Mouse (Mus musculus): ENCODE results near the gene Cabp1. TPM values are rescaled to one million over a fixed set of nuclear protein-coding genes. Genes with fewer than 3 reads are reported as not detected.
A peak's percentile ranks its signal among the peaks of the same experiment; 100 is the strongest.
"Not testable (repeated sequence)": the region's sequence is repeated elsewhere in the genome, so short reads cannot be mapped to it uniquely, and the experiment has no call there.

Gene Cabp1
- polyA plus RNA-seq, 1 experiment from 2014 or later = 5.3 TPM

DNA sequence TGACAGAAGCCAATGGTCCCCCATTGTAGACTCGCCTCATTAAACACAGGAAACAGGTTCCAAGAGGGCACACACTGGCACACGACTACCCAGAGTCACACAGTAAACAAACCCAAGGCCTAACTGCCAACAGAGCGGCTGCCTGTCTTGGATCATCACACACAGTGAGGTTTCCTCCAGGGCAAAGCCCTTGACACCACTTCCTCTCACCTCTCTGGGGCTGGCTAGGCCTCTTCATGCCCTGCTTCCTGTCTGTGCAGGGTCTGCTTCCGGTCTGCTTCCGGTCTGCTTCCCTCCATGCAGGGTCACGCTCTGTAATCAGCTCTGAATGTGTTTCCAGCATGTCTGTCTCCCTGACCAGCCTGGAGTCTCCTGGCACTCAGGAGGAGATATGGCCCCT, 26.8 kb downstream of the Cabp1 start:
- no peak overlapping the region for H3K27ac ChIP-seq (ENCODE audit: low read length)
- H3K27me3 ChIP-seq (ENCODE audit: control insufficient read depth, insufficient read depth, low read depth, low read length) = no peaks in the 10 kb centered on the region
- H3K4me1 ChIP-seq (ENCODE audit: control insufficient read depth, insufficient read depth, low read length) = no peaks in the 10 kb centered on the region
- H3K9me3 ChIP-seq (replicated peaks; ENCODE audit: control insufficient read depth, low read length, poor library complexity, severe bottlenecking) = no peaks in the 10 kb centered on the region
- ATAC-seq = no peak
- no peak overlapping the region for H3K9ac ChIP-seq (ENCODE audit: low read depth, low read length)
- WGBS = 79% methylated on average over 6 of the region's 6 CpGs
- H3K4me3 ChIP-seq (ENCODE audit: low read depth, low read length) = no peak overlapping the region
- H3K4me2 ChIP-seq (ENCODE audit: low read length) = no peak overlapping the region
- no peaks in the 10 kb centered on the region for H3K36me3 ChIP-seq (ENCODE audit: control insufficient read depth, insufficient read depth, low read length)

DNA sequence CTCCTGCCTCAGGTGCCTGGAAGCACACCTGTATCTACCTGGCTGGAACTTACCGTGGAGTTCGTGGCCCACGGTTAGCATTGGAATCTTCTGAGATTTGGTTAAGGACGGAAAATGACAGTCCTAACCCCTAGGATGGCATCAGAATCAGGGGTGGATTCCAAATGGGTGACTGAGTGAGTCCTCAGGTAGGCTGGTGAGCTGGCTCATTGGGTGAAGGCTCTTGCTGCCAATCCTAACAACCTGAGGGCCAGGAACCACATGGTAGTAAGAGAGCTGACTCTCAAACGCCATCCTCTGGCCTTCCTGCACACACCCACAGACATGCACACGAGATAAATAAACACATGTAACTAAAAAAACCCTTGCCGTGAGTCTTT, 27.4 kb downstream of the Cabp1 start:
- Histone ChIP-seq H3K36me3 (ENCODE audit: control insufficient read depth, insufficient read depth, low read length) (no peaks in the 10 kb centered on the region), H3K4me3 (ENCODE audit: low read depth, low read length) (no peak overlapping the region), H3K27ac (ENCODE audit: low read length) (no peak overlapping the region), H3K4me2 (ENCODE audit: low read length) (no peak overlapping the region), H3K9me3 (replicated peaks; ENCODE audit: control insufficient read depth, low read length, poor library complexity, severe bottlenecking) (no peaks in the 10 kb centered on the region), H3K9ac (ENCODE audit: low read depth, low read length) (no peak overlapping the region), H3K4me1 (ENCODE audit: control insufficient read depth, insufficient read depth, low read length) (no peaks in the 10 kb centered on the region), H3K27me3 (ENCODE audit: control insufficient read depth, insufficient read depth, low read depth, low read length) (no peaks in the 10 kb centered on the region)
- no peak for ATAC-seq
- 82% methylated on average over 7 of the region's 7 CpGs for WGBS

DNA sequence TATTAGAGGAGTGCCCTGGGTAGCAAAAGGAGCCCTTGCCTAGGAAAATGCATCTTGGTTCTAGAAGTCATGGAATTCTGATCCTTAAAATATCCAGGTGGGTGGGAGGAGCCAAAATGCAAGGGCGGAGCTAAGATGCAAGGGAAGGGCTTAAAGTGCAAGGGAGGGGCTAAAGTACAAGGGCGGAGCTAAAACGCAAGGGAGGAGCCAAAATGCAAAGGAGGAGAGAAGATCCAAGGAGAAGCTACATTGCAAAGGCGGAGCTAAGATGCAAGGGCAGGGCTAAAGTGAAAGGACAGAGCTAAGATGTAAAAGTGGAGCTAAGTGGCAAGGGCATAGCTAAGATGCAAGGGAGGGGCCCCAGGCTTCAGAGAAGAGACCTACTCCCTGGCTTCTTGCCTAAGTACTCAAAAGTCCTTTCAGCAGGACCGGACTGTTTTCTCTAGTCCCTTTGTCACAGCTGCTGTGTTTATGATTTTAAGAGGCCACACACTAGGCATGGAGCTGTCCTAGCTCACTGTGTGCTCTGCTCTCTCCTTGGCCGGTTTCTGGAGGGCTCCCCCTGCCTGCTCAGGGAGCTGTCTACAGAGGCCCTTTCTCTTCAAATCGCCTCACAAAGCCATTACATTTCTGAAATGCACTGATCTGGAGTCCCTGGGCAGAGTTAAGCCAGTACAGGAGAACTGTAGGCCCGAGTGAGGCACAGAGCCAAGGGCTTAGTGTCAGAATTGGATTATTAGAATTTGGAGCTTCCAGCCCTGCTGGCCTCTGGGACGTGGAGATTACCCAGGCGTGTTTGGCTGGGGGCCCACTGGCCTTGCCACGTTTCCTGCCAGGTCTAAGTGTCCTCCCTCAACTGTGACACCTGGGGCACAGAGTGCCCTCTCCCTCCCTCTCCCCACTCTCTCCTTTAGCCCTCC, 28.0 kb downstream of the Cabp1 start:
- Histone ChIP-seq H3K4me1 (ENCODE audit: control insufficient read depth, insufficient read depth, low read length) (no peaks in the 10 kb centered on the region), H3K27me3 (ENCODE audit: control insufficient read depth, insufficient read depth, low read depth, low read length) (no peaks in the 10 kb centered on the region), H3K9me3 (replicated peaks; ENCODE audit: control insufficient read depth, low read length, poor library complexity, severe bottlenecking) (no peaks in the 10 kb centered on the region), H3K4me2 (ENCODE audit: low read length) (no peak overlapping the region), H3K9ac (ENCODE audit: low read depth, low read length) (no peak overlapping the region), H3K36me3 (ENCODE audit: control insufficient read depth, insufficient read depth, low read length) (no peaks in the 10 kb centered on the region), H3K27ac (ENCODE audit: low read length) (no peak overlapping the region), H3K4me3 (ENCODE audit: low read depth, low read length) (no peak overlapping the region)
- WGBS = 33% methylated on average over 11 of the region's 11 CpGs
- ATAC-seq = peak; percentile 66

DNA sequence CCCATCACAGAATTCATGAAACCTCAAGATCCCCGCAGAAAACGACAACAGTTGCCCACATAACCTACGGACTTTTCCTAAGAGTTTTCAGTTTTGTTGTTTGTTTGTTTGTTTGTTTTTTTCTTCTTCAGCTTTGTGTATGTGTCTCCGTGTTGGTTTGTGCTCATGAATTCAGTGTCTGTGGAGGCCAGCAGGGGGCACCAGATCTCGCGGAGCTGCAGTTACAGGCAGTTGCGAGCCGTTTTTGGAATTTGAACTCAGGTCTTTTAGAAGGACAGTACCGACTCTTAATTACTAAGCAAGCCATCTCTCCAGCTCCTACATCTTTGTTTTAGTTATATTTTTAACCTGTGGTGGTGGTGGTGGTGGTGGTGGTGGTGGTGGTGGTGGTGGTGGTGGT, 28.8 kb downstream of the Cabp1 start:
- Histone ChIP-seq H3K27ac (ENCODE audit: low read length) (no peak overlapping the region), H3K9ac (ENCODE audit: low read depth, low read length) (no peak overlapping the region), H3K36me3 (ENCODE audit: control insufficient read depth, insufficient read depth, low read length) (no peaks in the 10 kb centered on the region), H3K4me2 (ENCODE audit: low read length) (no peak overlapping the region), H3K4me3 (ENCODE audit: low read depth, low read length) (no peak overlapping the region), H3K4me1 (ENCODE audit: control insufficient read depth, insufficient read depth, low read length) (no peaks in the 10 kb centered on the region), H3K27me3 (ENCODE audit: control insufficient read depth, insufficient read depth, low read depth, low read length) (no peaks in the 10 kb centered on the region), H3K9me3 (replicated peaks; ENCODE audit: control insufficient read depth, low read length, poor library complexity, severe bottlenecking) (no peaks in the 10 kb centered on the region)
- WGBS = 64% methylated on average over 9 of the region's 9 CpGs
- no peak for ATAC-seq

DNA sequence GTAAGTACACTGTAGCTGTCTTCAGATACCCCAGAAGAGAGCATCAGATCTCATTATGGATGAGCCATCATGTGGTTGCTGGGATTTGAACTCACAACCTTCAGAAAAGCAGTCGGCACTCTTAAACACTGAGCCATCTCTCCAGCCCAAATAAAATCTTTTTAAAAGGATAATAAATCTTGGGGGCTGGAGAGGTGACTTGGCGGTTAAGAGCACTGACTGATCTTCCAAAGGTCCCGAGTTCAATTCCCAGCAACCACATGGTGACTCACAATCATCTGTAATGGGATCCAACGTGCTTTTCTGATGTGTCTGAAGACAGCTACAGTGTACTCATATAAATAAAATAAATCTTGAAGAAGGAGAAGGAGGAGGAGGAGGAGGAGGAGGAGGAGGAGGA, 29.7 kb downstream of the Cabp1 start:
- not testable (repeated sequence) for H3K36me3 ChIP-seq (ENCODE audit: control insufficient read depth, insufficient read depth, low read length); H3K4me3 ChIP-seq (ENCODE audit: low read depth, low read length); ATAC-seq; H3K9me3 ChIP-seq (replicated peaks; ENCODE audit: control insufficient read depth, low read length, poor library complexity, severe bottlenecking); H3K9ac ChIP-seq (ENCODE audit: low read depth, low read length); H3K4me2 ChIP-seq (ENCODE audit: low read length); H3K27ac ChIP-seq (ENCODE audit: low read length); H3K4me1 ChIP-seq (ENCODE audit: control insufficient read depth, insufficient read depth, low read length); H3K27me3 ChIP-seq (ENCODE audit: control insufficient read depth, insufficient read depth, low read depth, low read length)
- WGBS = 82% methylated on average over 4 of the region's 4 CpGs

DNA sequence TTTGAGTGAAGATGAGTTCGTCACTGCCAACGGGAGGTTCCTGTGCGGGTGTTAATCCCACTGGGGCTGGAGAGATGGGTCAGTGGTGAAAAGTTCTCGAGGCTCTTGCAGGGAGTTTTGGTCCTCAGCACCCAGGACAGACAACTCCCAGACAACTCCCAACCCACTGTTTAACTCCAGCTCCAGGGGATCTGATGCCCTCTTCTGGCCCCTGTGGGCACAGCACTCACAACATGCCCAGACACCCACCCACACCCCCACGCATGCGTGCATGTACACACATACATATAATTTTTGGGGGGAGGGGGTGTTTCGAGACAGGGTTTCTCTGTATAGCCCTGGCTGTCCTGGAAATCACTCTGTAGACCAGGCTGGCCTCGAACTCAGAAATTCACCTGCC, 30.6 kb downstream of the Cabp1 start:
- H3K27ac ChIP-seq (ENCODE audit: low read length) = no peak overlapping the region
- 33% methylated on average over 8 of the region's 8 CpGs for WGBS
- no peak overlapping the region for H3K4me3 ChIP-seq (ENCODE audit: low read depth, low read length)

DNA sequence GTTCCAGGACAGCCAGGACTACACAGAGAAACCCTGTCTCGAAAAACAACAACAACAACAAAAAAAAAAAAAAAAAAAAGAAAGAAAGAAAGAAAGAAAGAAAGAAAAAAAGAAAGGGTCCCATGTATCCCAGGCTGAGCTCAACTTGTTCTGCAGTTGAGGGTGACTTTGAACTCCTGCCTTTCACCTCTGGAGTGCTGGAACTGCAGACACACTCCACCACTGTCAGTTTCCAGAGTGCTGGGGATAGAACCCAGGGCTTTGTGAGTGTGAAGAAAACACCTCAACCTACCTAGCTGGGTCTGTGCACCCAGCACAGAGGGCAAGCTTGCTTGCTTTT, 32.3 kb downstream of the Cabp1 start:
- H3K36me3 ChIP-seq (ENCODE audit: control insufficient read depth, insufficient read depth, low read length); H3K9ac ChIP-seq (ENCODE audit: low read depth, low read length); H3K27ac ChIP-seq (ENCODE audit: low read length); H3K4me2 ChIP-seq (ENCODE audit: low read length); ATAC-seq; H3K4me1 ChIP-seq (ENCODE audit: control insufficient read depth, insufficient read depth, low read length); H3K4me3 ChIP-seq (ENCODE audit: low read depth, low read length); H3K27me3 ChIP-seq (ENCODE audit: control insufficient read depth, insufficient read depth, low read depth, low read length); H3K9me3 ChIP-seq (replicated peaks; ENCODE audit: control insufficient read depth, low read length, poor library complexity, severe bottlenecking): not testable (repeated sequence)
- no CpG with 5 or more reads among the region's 1 CpGs for WGBS

More for the DNA sequence above, 30.6 kb downstream of the Cabp1 start:
- Histone ChIP-seq H3K36me3 (ENCODE audit: control insufficient read depth, insufficient read depth, low read length) (no peaks in the 10 kb centered on the region), H3K4me1 (ENCODE audit: control insufficient read depth, insufficient read depth, low read length) (no peaks in the 10 kb centered on the region; the same call in 1 of the 2 replicates), H3K9me3 (replicated peaks; ENCODE audit: control insufficient read depth, low read length, poor library complexity, severe bottlenecking) (no peaks in the 10 kb centered on the region), H3K27me3 (ENCODE audit: control insufficient read depth, insufficient read depth, low read depth, low read length) (no peaks in the 10 kb centered on the region), H3K4me2 (ENCODE audit: low read length) (no peak overlapping the region), H3K9ac (ENCODE audit: low read depth, low read length) (no peak overlapping the region)
- no peak for ATAC-seq

DNA sequence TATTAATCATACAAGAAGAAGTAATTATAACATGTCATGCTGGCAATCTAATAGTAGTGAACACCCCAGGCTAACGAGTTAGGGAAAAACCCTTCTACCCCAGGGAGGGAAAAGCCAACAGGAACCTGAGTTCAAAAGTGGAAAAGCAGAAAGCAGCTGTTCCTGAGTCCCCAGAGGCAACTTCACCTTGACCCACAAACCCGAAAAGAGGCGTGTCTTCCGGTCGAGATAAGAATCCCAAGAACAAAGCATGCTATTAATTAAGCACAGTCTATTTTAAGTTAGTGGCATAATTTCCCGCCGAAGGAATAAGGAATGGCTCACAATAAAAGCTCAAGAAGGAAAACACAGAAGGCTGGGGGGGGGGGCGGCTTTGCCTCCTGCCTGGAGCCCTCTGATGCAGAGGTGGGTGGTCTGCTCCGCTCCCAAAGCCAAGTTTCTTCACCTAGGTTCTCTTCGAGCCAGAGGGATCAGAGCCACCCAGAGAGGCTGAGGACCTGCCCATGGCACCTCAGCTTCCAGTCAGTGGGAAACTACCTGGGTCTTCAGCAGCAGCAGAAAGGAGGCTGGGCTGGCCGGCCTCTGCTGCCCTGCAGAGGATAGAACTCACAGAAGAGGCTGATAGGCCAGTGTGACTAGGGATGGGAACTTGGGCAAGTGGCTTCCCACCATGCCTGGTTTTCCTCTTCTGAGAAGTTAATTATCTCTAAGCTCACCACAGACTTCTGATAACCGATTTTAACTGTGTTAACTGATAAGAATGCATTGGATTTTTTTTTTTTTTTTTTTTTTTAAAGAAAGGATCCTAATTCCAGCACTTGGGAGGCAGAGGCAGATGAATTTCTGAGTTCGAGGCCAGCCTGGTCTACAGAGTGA, 32.9 kb downstream of the Cabp1 start:
- WGBS = 61% methylated on average over 13 of the region's 13 CpGs

DNA sequence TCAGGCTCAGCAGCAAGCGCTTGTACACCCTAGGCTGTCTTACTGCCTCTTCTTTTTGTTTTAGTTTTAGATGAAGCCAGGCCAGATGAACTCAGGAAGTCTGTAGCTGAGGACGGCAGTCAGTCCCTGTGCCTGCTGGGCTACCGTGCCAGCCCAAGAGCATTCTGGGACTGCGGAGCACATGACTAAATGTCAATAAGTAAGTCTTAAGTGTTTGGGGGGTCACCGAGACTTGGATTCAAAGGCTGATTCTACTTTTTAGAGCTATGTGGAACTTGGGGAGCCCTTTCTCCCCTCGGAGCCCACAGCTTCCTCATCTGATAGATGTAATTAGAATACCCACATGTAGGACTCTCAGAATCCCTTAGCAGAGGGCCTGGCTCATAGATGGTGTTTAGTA, 33.5 kb downstream of the Cabp1 start:
- Histone ChIP-seq H3K4me2 (ENCODE audit: low read length) (no peak overlapping the region), H3K27me3 (ENCODE audit: control insufficient read depth, insufficient read depth, low read depth, low read length) (no peaks in the 10 kb centered on the region), H3K4me3 (ENCODE audit: low read depth, low read length) (no peak overlapping the region), H3K36me3 (ENCODE audit: control insufficient read depth, insufficient read depth, low read length) (no peaks in the 10 kb centered on the region), H3K9me3 (replicated peaks; ENCODE audit: control insufficient read depth, low read length, poor library complexity, severe bottlenecking) (no peaks in the 10 kb centered on the region), H3K27ac (ENCODE audit: low read length) (no peak overlapping the region), H3K9ac (ENCODE audit: low read depth, low read length) (no peak overlapping the region), H3K4me1 (ENCODE audit: control insufficient read depth, insufficient read depth, low read length) (peaks cover 16% of the 10 kb centered on the region)
- no peak for ATAC-seq
- 85% methylated on average over 6 of the region's 6 CpGs for WGBS

More for the DNA sequence above, 32.9 kb downstream of the Cabp1 start:
- no peak overlapping the region for H3K4me2 ChIP-seq (ENCODE audit: low read length)
- no peak overlapping the region for H3K9ac ChIP-seq (ENCODE audit: low read depth, low read length)
- H3K9me3 ChIP-seq (replicated peaks; ENCODE audit: control insufficient read depth, low read length, poor library complexity, severe bottlenecking) = no peaks in the 10 kb centered on the region
- H3K27ac ChIP-seq (ENCODE audit: low read length) = no peak overlapping the region
- no peak overlapping the region for H3K4me3 ChIP-seq (ENCODE audit: low read depth, low read length)
- no peaks in the 10 kb centered on the region for H3K36me3 ChIP-seq (ENCODE audit: control insufficient read depth, insufficient read depth, low read length)
- peaks cover 9% of the 10 kb centered on the region for H3K4me1 ChIP-seq (ENCODE audit: control insufficient read depth, insufficient read depth, low read length)
- no peaks in the 10 kb centered on the region for H3K27me3 ChIP-seq (ENCODE audit: control insufficient read depth, insufficient read depth, low read depth, low read length)
- no peak for ATAC-seq

Measured in midbrain, embryonic 16.5 days (tissue).